Mouse (Mus musculus) megakaryocyte, embryonic 14.5 days (primary cell): ENCODE measurements around the gene Cdca5. TPM values are rescaled to one million over a fixed set of nuclear protein-coding genes. Genes with fewer than 3 reads are reported as not detected.

Experiments
- H3K27me3 ChIP-seq: replicated peaks from 2 replicates; pipeline ENCODE3; 2012; ENCODE audit warnings: inconsistent platforms
- H3K36me3 ChIP-seq: replicated peaks from 2 replicates; pipeline ENCODE3; 2012; ENCODE audit warnings: low read length, inconsistent platforms, mixed read lengths
- H3K4me1 ChIP-seq: 2 replicates; pipeline ENCODE4 v1.6.1; 2012; ENCODE audit warnings: inconsistent platforms
- H3K4me3 ChIP-seq: replicated peaks from 2 replicates; pipeline ENCODE3; 2012; ENCODE audit warnings: moderate library complexity, mild to moderate bottlenecking, inconsistent platforms
- H3K9me3 ChIP-seq: 2 replicates; pipeline ENCODE4 v1.6.1; 2012; ENCODE audit warnings: inconsistent platforms
- FLI1 ChIP-seq: IDR thresholded peaks from 2 replicates; pipeline ENCODE4 v1.6.1; 2012; ENCODE audit warnings: low read length, inconsistent platforms, mixed read lengths
- GATA1 ChIP-seq: IDR thresholded peaks from 3 replicates; pipeline ENCODE4 v1.6.1; 2012; ENCODE audit warnings: mixed read lengths, low read length, inconsistent platforms, borderline replicate concordance
- polyA plus RNA-seq: library from polyadenylated mRNA; stranded (reverse); fragments of >175 nt; gene quantifications from 2 replicates; pipeline ENCODE4 v1.2.3, GENCODE M21; 2012; ENCODE audit warnings: low replicate concordance; ENCODE audit not compliant: insufficient read depth

Cdca5 gene
- polyA plus RNA-seq, 1 experiment: 2.6 TPM

DNA sequence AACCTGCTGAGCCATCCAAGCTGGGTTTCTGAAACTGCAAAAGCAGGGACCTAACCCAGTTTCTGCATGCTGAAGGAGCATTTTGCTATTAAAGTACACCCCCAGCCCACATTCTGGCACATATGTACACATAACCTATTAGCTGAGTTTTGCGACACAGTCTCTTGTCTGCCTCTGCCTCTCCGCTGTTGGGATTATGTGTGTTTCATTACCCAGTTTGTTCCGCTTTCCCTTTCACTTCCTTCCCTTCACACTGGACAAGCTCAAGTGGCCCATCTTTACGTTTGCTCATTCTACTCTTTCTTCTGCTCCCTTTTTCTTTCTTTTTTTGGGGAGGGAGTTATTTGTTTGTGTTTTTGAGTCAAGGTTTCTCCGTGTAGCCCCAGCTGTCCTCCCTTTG lies 10.9 kb upstream of the Cdca5 start:
- Histone ChIP-seq H3K27me3 (no peaks in the 10 kb centered on the region), H3K4me1 (peaks cover 44% of the 10 kb centered on the region), H3K4me3 (peak overlapping the region; percentile 47), H3K36me3 (peaks cover 67% of the 10 kb centered on the region), H3K9me3 (no peaks in the 10 kb centered on the region)
- TF ChIP-seq GATA1 (no peak), FLI1 (no peak)

DNA sequence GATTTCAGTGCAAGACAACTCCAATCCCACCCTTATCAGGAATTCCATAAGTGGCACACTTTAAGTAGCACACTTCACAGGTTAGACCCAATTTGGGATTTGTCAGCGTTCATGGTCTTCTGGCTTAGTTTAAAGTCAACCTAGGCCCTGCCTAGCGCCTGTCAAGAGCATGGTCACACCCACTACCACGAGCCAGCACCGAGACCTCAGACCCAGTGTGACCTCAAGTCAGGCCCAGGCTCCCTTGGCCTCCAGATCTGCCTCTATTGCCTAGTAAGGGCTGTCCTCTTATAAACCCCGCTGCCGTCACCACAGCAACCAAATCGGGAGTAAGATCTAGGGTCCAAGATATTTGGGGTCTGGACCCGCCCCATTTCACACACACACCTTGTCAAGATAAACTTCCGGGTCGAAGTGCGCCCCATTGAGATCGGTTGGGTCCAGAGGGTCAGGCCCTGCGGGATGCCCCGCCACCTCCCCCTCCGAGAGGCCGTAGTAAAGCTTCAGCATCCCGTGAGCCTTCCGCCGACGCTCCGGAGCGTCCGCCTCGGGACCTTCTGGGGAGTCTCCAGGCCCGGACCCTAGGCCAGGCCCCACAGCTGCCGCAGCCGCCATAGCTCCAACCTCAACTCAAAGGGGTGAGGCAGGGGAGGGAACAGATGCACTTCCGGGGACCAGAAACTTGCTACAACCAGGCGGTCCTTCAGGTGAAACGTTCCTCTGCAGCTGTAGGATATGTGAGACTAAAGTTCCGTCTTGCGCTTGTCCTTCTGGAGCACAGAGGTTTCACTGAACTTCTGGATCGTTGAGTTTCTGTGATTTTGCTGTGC lies 8.0 kb upstream of the Cdca5 start, which contains the start of gene Vps51:
Gene Vps51, minus strand, starts transcription at position 668 of the 830 bp plus-strand sequence.
- H3K4me3 ChIP-seq: peak within 1 kb of the TSS; percentile 97
- peaks cover 61% of the 10 kb centered on the region for H3K36me3 ChIP-seq
- H3K4me1 ChIP-seq: peaks cover 38% of the 10 kb centered on the region
- H3K27me3 ChIP-seq: no peaks in the 10 kb centered on the region
- H3K9me3 ChIP-seq: no peaks in the 10 kb centered on the region
- TF ChIP-seq FLI1 (no peak), GATA1 (no peak)

DNA sequence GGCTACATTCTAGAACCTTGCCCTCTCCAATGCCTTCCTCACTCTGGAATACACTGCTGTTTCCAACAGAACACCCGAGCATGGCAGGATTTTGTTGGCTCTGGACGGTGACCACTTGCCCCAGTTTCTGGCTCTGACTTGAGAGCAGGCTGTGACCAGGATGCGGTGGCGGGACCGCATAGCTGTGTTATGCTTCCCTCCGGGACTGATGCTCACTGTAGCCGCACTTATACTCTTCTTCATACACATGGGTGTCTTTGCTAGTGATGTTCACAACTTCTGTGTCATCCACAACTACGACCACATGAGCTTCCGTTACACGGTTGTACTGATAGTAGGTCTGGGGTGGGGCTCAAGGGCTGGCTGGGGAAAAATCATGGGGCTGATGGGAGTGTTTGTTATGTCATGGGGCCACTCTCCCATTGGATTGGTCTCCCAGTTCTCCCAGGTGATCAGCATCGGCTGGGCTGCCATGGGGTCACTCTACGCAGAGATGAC lies 4.8 kb upstream of the Cdca5 start, which contains the start of gene Tmem262:
Gene Tmem262, plus strand, starts transcription at position 51 of the 498 bp plus-strand sequence.
- no peaks in the 10 kb centered on the region for H3K9me3 ChIP-seq
- H3K4me3 ChIP-seq: no peak within 1 kb of the TSS
- TF ChIP-seq FLI1 (no peak), GATA1 (no peak)
- peaks cover 54% of the 10 kb centered on the region for H3K36me3 ChIP-seq
- H3K27me3 ChIP-seq: no peaks in the 10 kb centered on the region
- H3K4me1 ChIP-seq: peaks cover 55% of the 10 kb centered on the region

DNA sequence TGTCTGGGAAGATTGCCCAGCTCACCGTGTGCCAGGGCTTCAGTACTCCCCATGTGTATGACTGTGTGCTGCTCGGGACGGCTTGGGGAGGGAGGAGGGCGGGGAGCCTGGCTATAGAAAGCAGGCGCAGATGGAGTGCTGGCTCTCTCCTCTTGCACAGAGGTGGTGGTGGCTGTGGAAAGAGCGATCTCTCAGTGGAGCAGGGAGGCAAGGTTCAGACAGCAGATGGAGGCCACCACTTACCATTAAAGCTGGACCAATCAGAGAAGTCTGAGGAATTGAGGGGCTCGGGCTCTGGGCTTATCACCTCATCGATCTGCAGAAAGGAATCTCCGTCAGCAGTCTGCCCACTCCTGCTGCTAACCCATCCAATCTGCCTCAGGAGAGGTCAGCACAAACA lies 2.6 kb upstream of the Cdca5 start, which contains the start of gene Gm28374:
Gene Gm28374, minus strand, starts transcription at position 101 of the 400 bp plus-strand sequence.
- TF ChIP-seq FLI1 (no peak), GATA1 (no peak)
- H3K4me1 ChIP-seq: peaks cover 56% of the 10 kb centered on the region

DNA sequence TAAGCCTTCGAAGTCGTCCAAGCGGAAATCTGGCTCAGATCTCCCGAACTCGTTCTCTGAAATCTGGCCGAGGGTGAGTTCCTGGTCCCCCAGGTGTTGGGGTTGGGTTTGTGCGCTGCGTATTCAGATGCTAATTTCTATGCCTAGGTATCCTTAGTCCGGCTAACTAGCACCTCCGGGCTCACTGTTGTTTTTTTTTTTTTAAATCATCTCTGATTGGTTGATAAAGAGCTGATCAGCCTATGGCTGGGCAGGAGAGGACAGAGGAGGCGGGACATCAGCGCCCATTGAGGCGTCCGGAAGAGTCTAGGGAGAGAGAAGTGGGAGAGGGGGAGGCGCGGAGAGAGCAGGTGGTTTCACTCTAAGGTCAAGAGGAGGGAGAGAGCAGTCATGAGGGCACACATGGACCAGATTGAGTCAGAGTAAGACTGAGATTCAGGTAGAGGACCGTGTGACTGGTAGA lies 665 bp downstream of the Cdca5 start:
- TF ChIP-seq FLI1 (no peak), GATA1 (no peak)
- Histone ChIP-seq H3K27me3 (no peaks in the 10 kb centered on the region), H3K36me3 (peaks cover 75% of the 10 kb centered on the region), H3K9me3 (no peaks in the 10 kb centered on the region), H3K4me1 (peaks cover 61% of the 10 kb centered on the region), H3K4me3 (peak overlapping the region; percentile 96)

More for the DNA sequence above, 2.6 kb upstream of the Cdca5 start, which contains the start of gene Gm28374:
- Histone ChIP-seq H3K4me3 (no peak within 1 kb of the TSS), H3K9me3 (no peaks in the 10 kb centered on the region), H3K27me3 (no peaks in the 10 kb centered on the region), H3K36me3 (peaks cover 54% of the 10 kb centered on the region)

DNA sequence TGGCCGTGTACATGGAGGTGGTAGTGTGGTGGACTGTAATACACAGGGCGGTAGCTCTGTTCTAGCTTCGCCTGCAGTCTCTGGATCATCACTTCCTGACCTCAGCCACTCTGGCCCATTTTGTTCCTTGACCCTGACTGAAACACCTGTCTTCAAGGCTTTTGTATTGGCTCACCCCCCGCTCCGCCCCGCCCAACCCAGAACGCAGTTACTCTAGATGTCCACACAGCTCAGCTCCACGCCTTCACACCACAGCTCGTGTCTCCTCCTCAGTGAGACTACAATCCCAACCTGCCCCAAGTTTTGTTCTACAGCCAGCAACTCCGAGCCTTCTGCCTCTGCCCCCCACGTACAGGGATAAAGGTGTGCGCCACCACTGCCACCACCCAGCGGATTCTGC lies 4.1 kb downstream of the Cdca5 start:
- Histone ChIP-seq H3K36me3 (peaks cover 69% of the 10 kb centered on the region), H3K4me1 (peaks cover 39% of the 10 kb centered on the region), H3K4me3 (no peak overlapping the region)

GRCm38 (mm10) chr19:6094119-6094518 lies 9.3 kb downstream of the Cdca5 start, which contains the start of gene AC131692.1:
Gene AC131692.1, plus strand, starts transcription at chr19:6094419.
- no peak within 1 kb of the TSS for H3K4me3 ChIP-seq
- no peaks in the 10 kb centered on the region for H3K9me3 ChIP-seq
- no peaks in the 10 kb centered on the region for H3K27me3 ChIP-seq
- TF ChIP-seq GATA1: no peak
- TF ChIP-seq FLI1: no peak
- H3K4me1 ChIP-seq: peaks cover 3% of the 10 kb centered on the region; the same call in 1 of the 2 replicates
- H3K36me3 ChIP-seq: peaks cover 76% of the 10 kb centered on the region

More for the DNA sequence above, 4.1 kb downstream of the Cdca5 start:
- TF ChIP-seq GATA1: no peak
- no peak for TF ChIP-seq FLI1
- H3K27me3 ChIP-seq: no peaks in the 10 kb centered on the region
- H3K9me3 ChIP-seq: no peaks in the 10 kb centered on the region

GRCm38 (mm10) chr19:6097847-6098246 lies 13.1 kb downstream of the Cdca5 start:
- Histone ChIP-seq H3K9me3 (no peaks in the 10 kb centered on the region), H3K4me3 (no peak overlapping the region), H3K4me1 (peaks cover 26% of the 10 kb centered on the region), H3K27me3 (no peaks in the 10 kb centered on the region), H3K36me3 (peaks cover 46% of the 10 kb centered on the region)
- TF ChIP-seq GATA1: no peak
- TF ChIP-seq FLI1: no peak

- H3K4me3 ChIP-seq: no peak overlapping the region
- H3K36me3 ChIP-seq: peaks cover 19% of the 10 kb centered on the region
- TF ChIP-seq FLI1 (no peak), GATA1 (no peak)
These were observed 16.4 kb downstream of the Cdca5 start for GRCm38 (mm10) chr19:6101186-6101585.

More at GRCm38 (mm10) chr19:6101186-6101585, 16.4 kb downstream of the Cdca5 start:
- no peaks in the 10 kb centered on the region for H3K27me3 ChIP-seq
- H3K9me3 ChIP-seq: no peaks in the 10 kb centered on the region
- H3K4me1 ChIP-seq: peaks cover 47% of the 10 kb centered on the region
